Mouse (Mus musculus): ENCODE results near the gene Vsig1. TPM values are rescaled to one million over a fixed set of nuclear protein-coding genes. Genes with fewer than 3 reads are reported as not detected.

Vsig1 gene
- polyA plus RNA-seq, 1 experiment from 2014 or later = 0.12 TPM

- H3K4me3 ChIP-seq = peak overlapping the region; percentile 56
- H3K27me3 ChIP-seq = peaks cover 9% of the 10 kb centered on the region; the same call in 1 of the 2 replicates
- H3K4me1 ChIP-seq = no peaks in the 10 kb centered on the region
- ATAC-seq (ENCODE audit: borderline replicate concordance, extremely low read depth, low FRiP score, low TSS enrichment) = peak; percentile 68
- H3K27ac ChIP-seq = no peak overlapping the region
- peak overlapping the region; percentile 57 for H3K4me2 ChIP-seq
- 15% methylated on average over 5 of the region's 5 CpGs for WGBS
- no peaks in the 10 kb centered on the region for H3K9me3 ChIP-seq
- H3K9ac ChIP-seq = 0 out of 2 replicates have a peak overlapping the region, but pooled peaks have one; percentile 23
- H3K36me3 ChIP-seq = no peaks in the 10 kb centered on the region
Measured at GRCm38 (mm10) chrX:140956959-140957358, 49.6 kb downstream of the Vsig1 start.

- 87% methylated on average over 1 of the region's 1 CpGs for WGBS
- no peak for ATAC-seq (ENCODE audit: borderline replicate concordance, extremely low read depth, low FRiP score, low TSS enrichment)
- no peak overlapping the region for H3K4me3 ChIP-seq
- peaks cover 19% of the 10 kb centered on the region for H3K27me3 ChIP-seq
- no peak overlapping the region for H3K27ac ChIP-seq
- no peak overlapping the region for H3K9ac ChIP-seq
- no peaks in the 10 kb centered on the region for H3K4me1 ChIP-seq
- H3K36me3 ChIP-seq = no peaks in the 10 kb centered on the region
- no peak overlapping the region for H3K4me2 ChIP-seq
- H3K9me3 ChIP-seq = no peaks in the 10 kb centered on the region
Measured at GRCm38 (mm10) chrX:140978943-140979342, 71.5 kb downstream of the Vsig1 start.

GRCm38 (mm10) chrX:140979546-140979945 is 72.1 kb downstream of the Vsig1 start:
- no peaks in the 10 kb centered on the region for H3K36me3 ChIP-seq
- no peaks in the 10 kb centered on the region for H3K4me1 ChIP-seq
- no peak overlapping the region for H3K4me2 ChIP-seq
- H3K27me3 ChIP-seq = peaks cover 21% of the 10 kb centered on the region
- H3K9ac ChIP-seq = no peak overlapping the region
- H3K9me3 ChIP-seq = no peaks in the 10 kb centered on the region
- no peak overlapping the region for H3K27ac ChIP-seq
- no peak overlapping the region for H3K4me3 ChIP-seq
- ATAC-seq (ENCODE audit: borderline replicate concordance, extremely low read depth, low FRiP score, low TSS enrichment) = no peak
- WGBS = 58% methylated on average over 2 of the region's 2 CpGs

GRCm38 (mm10) chrX:140980163-140980562 is 72.8 kb downstream of the Vsig1 start:
- Histone ChIP-seq H3K36me3 (no peaks in the 10 kb centered on the region), H3K4me1 (no peaks in the 10 kb centered on the region), H3K9me3 (no peaks in the 10 kb centered on the region), H3K27me3 (peaks cover 21% of the 10 kb centered on the region), H3K4me3 (no peak overlapping the region), H3K9ac (no peak overlapping the region), H3K27ac (no peak overlapping the region), H3K4me2 (no peak overlapping the region)
- WGBS = 54% methylated on average over 4 of the region's 4 CpGs
- no peak for ATAC-seq (ENCODE audit: borderline replicate concordance, extremely low read depth, low FRiP score, low TSS enrichment)

GRCm38 (mm10) chrX:140983206-140983960 is 76.0 kb downstream of the Vsig1 start:
- Histone ChIP-seq H3K36me3 (no peaks in the 10 kb centered on the region), H3K27me3 (peaks cover 27% of the 10 kb centered on the region), H3K27ac (no peak overlapping the region; the same call in 1 of the 2 replicates), H3K4me2 (no peak overlapping the region), H3K4me1 (no peaks in the 10 kb centered on the region), H3K4me3 (no peak overlapping the region), H3K9me3 (no peaks in the 10 kb centered on the region), H3K9ac (no peak overlapping the region)
- WGBS = 37% methylated on average over 6 of the region's 6 CpGs
- ATAC-seq (ENCODE audit: borderline replicate concordance, extremely low read depth, low FRiP score, low TSS enrichment) = no peak

GRCm38 (mm10) chrX:140984795-140985194 is 77.4 kb downstream of the Vsig1 start:
- Histone ChIP-seq H3K27ac (no peak overlapping the region), H3K36me3 (no peaks in the 10 kb centered on the region), H3K9me3 (no peaks in the 10 kb centered on the region), H3K4me2 (no peak overlapping the region), H3K4me3 (no peak overlapping the region), H3K9ac (no peak overlapping the region), H3K4me1 (no peaks in the 10 kb centered on the region), H3K27me3 (peaks cover 27% of the 10 kb centered on the region)
- no peak for ATAC-seq (ENCODE audit: borderline replicate concordance, extremely low read depth, low FRiP score, low TSS enrichment)
- 50% methylated on average over 6 of the region's 6 CpGs for WGBS

GRCm38 (mm10) chrX:140985256-140985655 is 77.8 kb downstream of the Vsig1 start:
- no peak overlapping the region for H3K27ac ChIP-seq
- H3K9me3 ChIP-seq = no peaks in the 10 kb centered on the region
- 85% methylated on average over 2 of the region's 2 CpGs for WGBS
- no peaks in the 10 kb centered on the region for H3K36me3 ChIP-seq
- H3K27me3 ChIP-seq = peaks cover 28% of the 10 kb centered on the region
- H3K4me3 ChIP-seq = no peak overlapping the region
- no peak overlapping the region for H3K9ac ChIP-seq
- no peaks in the 10 kb centered on the region for H3K4me1 ChIP-seq
- no peak for ATAC-seq (ENCODE audit: borderline replicate concordance, extremely low read depth, low FRiP score, low TSS enrichment)
- no peak overlapping the region for H3K4me2 ChIP-seq

Other genes starting within 250 kb of the Vsig1 start
- gene Mid2, start 243.0 kb upstream of the Vsig1 start, polyA plus RNA-seq (2015; fragmentation: Nextera tagmentation; extraction: Ambion mirVana) = 6.6 and 7.8 TPM in 2 replicates
- gene Tex13b, start 94.2 kb upstream of the Vsig1 start, polyA plus RNA-seq (2015; fragmentation: Nextera tagmentation; extraction: Ambion mirVana) = not detected in 2 replicates
- 49.9 and 50.0 TPM in 2 replicates for gene Psmd10, start 49.1 kb downstream of the Vsig1 start, polyA plus RNA-seq (2015; fragmentation: Nextera tagmentation; extraction: Ambion mirVana)
- gene Atg4a, start 49.3 kb downstream of the Vsig1 start, polyA plus RNA-seq (2015; fragmentation: Nextera tagmentation; extraction: Ambion mirVana) = 16.4 and 17.1 TPM in 2 replicates

Measured in lung, embryonic 15.5 days (tissue).